Mouse (Mus musculus) heart, postnatal 0 days (tissue): ENCODE data around the gene Frmd6. TPM values are rescaled to one million over a fixed set of nuclear protein-coding genes. Genes with fewer than 3 reads are reported as not detected.

Experiments
- ATAC-seq: fragments of 200-750 bp; cut with Nextera tagmentation; 2 replicates; pipeline ENCODE4 v1.8.0; 2017; ENCODE audit warnings: low read depth, moderate number of reproducible peaks, moderate library complexity; ENCODE audit not compliant: insufficient read depth
- DNase-seq: peaks from one replicate; pipeline ENCODE4 v3.0.0-alpha.2; 2016; ENCODE audit warnings: low spot score
- H3K27ac ChIP-seq: fragments of 300-500 bp; sonication (generic); 2 replicates; pipeline ENCODE4 v1.5.1; 2014; ENCODE audit warnings: low read depth, mild to moderate bottlenecking
- H3K27me3 ChIP-seq: fragments of 300-500 bp; sonication (generic); 2 replicates; pipeline ENCODE4 v1.6.1; 2014; ENCODE audit warnings: low read length, mixed read lengths; ENCODE audit not compliant: control insufficient read depth, insufficient read depth
- H3K36me3 ChIP-seq: fragments of 300-500 bp; sonication (generic); replicated peaks from 2 replicates; pipeline ENCODE4 v1.6.1; 2014; ENCODE audit warnings: low read length, mixed read lengths; ENCODE audit not compliant: control insufficient read depth, insufficient read depth
- H3K4me1 ChIP-seq: fragments of 300-500 bp; sonication (generic); 2 replicates; pipeline ENCODE4 v1.6.1; 2014; ENCODE audit warnings: antibody characterized with exemption; ENCODE audit not compliant: control insufficient read depth, insufficient read depth
- H3K4me2 ChIP-seq: fragments of 300-500 bp; sonication (generic); 2 replicates; pipeline ENCODE4 v1.6.1; 2014; ENCODE audit warnings: low read depth, mild to moderate bottlenecking, low read length, moderate library complexity
- H3K4me3 ChIP-seq: fragments of 300-500 bp; sonication (generic); 2 replicates; pipeline ENCODE4 v1.5.1; 2014; ENCODE audit warnings: low read depth, low read length
- H3K9ac ChIP-seq: fragments of 300-500 bp; sonication (generic); replicated peaks from 2 replicates; pipeline ENCODE4 v1.6.1; 2014; ENCODE audit warnings: low read depth, low read length, mixed read lengths
- H3K9me3 ChIP-seq: fragments of 300-500 bp; sonication (generic); replicated peaks from 2 replicates; pipeline ENCODE4 v1.6.1; 2016; ENCODE audit warnings: low read length; ENCODE audit not compliant: control insufficient read depth
- CTCF ChIP-seq: IDR thresholded peaks from 2 replicates; pipeline ENCODE4 v1.5.1; 2016; ENCODE audit warnings: antibody characterized with exemption, control low read depth, low read depth
- EP300 ChIP-seq: IDR thresholded peaks from 2 replicates; pipeline ENCODE4 v1.6.1; 2016; ENCODE audit warnings: antibody characterized with exemption, low read depth
- WGBS: fragments of 180-500 bp; shearing (Covaris S2); extraction: QIAGEN DNeasy Blood & Tissue Kit; methylation state at CpG from one replicate; pipeline ENCODE4 v1.1.7; 2014; 5-methylcytosine and 5-hydroxymethylcytosine counted together
- polyA plus RNA-seq: library from polyadenylated mRNA; unstranded; fragments of >200 nt; fragmentation: Nextera tagmentation; extraction: Ambion mirVana; gene quantifications from 2 replicates; pipeline ENCODE4 v1.2.1, GENCODE M21; 2015
- total RNA-seq: library from RNA; depleted of rRNA; stranded (reverse); fragments of >200 nt; gene quantifications from 2 replicates; pipeline ENCODE4 v1.2.3, GENCODE M21; 2014; ENCODE audit warnings: low replicate concordance

Frmd6 gene
- total and polyA plus RNA-seq, 2 experiments from 2014 or later, result 17.4 to 29.2 TPM

DNA sequence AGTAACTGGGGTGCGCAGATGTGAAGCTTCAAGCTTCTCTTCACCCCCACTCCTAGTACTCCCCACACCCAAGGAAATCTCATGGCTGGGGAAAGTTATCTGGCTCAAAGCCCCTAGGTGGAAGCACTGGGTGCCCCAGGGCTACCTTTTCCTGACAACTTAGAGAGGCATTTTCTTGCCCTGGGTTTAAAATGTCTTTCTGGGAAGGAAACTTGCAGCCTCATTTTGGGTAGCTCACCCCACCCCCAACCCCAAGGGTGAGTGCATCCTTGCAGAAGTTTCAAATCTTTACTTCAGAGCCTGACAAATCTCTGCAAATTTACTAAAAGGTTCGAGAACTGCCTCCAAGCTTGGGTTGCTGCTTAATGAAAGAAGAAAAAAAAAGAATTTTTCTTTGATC is 47.0 kb upstream of the Frmd6 start:
- no peaks in the 10 kb centered on the region for H3K9me3 ChIP-seq
- no peak overlapping the region for H3K4me3 ChIP-seq
- H3K27ac ChIP-seq, result no peak overlapping the region
- TF ChIP-seq EP300 (no peak), CTCF (no peak)
- H3K4me2 ChIP-seq, result no peak overlapping the region
- ATAC-seq (no peak), DNase-seq (no peak)
- H3K36me3 ChIP-seq, result no peaks in the 10 kb centered on the region
- 77% methylated on average over 2 of the region's 2 CpGs for WGBS
- H3K9ac ChIP-seq, result no peak overlapping the region
- H3K4me1 ChIP-seq, result peaks cover 10% of the 10 kb centered on the region; the same call in 1 of the 2 replicates
- no peaks in the 10 kb centered on the region for H3K27me3 ChIP-seq

DNA sequence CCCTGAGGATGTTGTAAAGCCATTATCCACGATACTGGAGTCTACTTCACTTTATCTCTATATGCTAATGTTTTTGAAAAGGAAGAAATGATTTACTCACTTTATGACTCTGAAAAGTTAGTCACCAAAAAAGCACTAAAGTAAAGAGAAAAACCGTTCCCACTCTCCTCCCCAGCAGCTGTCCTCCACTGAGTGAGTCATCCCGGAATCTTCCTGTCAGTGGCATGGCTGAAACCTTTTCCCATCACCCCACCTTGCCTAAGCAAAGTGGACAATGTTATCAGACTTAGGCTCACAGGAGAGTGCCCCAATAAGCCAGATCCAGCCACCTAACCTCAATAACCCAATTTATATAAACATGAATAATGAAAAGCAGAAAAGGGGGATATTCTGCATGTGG is 46.6 kb upstream of the Frmd6 start:
- no peak for DNase-seq
- Histone ChIP-seq H3K4me2 (no peak overlapping the region), H3K9me3 (no peaks in the 10 kb centered on the region), H3K27ac (no peak overlapping the region), H3K9ac (no peak overlapping the region), H3K36me3 (no peaks in the 10 kb centered on the region), H3K27me3 (no peaks in the 10 kb centered on the region), H3K4me3 (no peak overlapping the region), H3K4me1 (peaks cover 15% of the 10 kb centered on the region)
- 50% methylated on average over 3 of the region's 3 CpGs for WGBS
- no peak for ATAC-seq
- TF ChIP-seq EP300 (no peak), CTCF (no peak)

- H3K9ac ChIP-seq, result no peak overlapping the region
- no peak overlapping the region for H3K4me3 ChIP-seq
- no peak overlapping the region for H3K4me2 ChIP-seq
- H3K36me3 ChIP-seq, result no peaks in the 10 kb centered on the region
- no peak for ATAC-seq
- TF ChIP-seq EP300, result no peak
- no peak for TF ChIP-seq CTCF
- H3K9me3 ChIP-seq, result no peaks in the 10 kb centered on the region
- H3K4me1 ChIP-seq, result peaks cover 8% of the 10 kb centered on the region
- H3K27ac ChIP-seq, result no peak overlapping the region
- DNase-seq, result no peak
- 56% methylated on average over 9 of the region's 9 CpGs for WGBS
- no peaks in the 10 kb centered on the region for H3K27me3 ChIP-seq
Observed at GRCm38 (mm10) chr12:70783049-70783448, 42.3 kb upstream of the Frmd6 start.

- no peak for ATAC-seq
- no peak overlapping the region for H3K9ac ChIP-seq
- WGBS, result 40% methylated on average over 22 of the region's 22 CpGs
Observed at GRCm38 (mm10) chr12:70783475-70784239, 41.7 kb upstream of the Frmd6 start.

DNA sequence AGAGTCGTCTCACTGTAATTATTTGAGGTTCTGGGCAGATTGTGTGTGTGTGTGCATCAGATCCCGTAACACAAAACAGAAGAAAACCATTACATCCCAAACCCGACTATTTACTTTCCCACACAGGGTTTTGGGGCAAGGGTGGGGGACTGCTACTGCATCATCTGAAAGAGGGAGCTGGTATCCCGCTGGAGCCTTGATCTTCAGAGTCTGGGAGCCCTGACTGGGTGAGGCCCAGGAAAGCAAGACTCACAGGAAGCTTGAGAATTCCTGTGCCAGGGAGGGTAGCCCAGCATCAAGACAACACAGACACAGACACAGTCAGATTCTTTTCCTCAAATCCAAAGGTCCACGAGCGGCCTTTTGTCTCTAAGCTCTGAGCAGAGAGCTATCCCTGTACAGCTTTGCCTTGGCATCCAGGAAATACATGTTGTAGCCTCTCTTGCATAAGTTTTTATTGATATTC is 41.0 kb upstream of the Frmd6 start:
- Histone ChIP-seq H3K27ac (no peak overlapping the region), H3K4me2 (no peak overlapping the region), H3K9me3 (no peaks in the 10 kb centered on the region), H3K27me3 (no peaks in the 10 kb centered on the region), H3K36me3 (no peaks in the 10 kb centered on the region), H3K4me3 (no peak overlapping the region), H3K4me1 (peaks cover 8% of the 10 kb centered on the region), H3K9ac (no peak overlapping the region)
- DNase-seq (no peak), ATAC-seq (no peak)
- 51% methylated on average over 6 of the region's 6 CpGs for WGBS
- TF ChIP-seq EP300 (no peak), CTCF (no peak)

More at GRCm38 (mm10) chr12:70783475-70784239, 41.7 kb upstream of the Frmd6 start:
- DNase-seq, result no peak
- Histone ChIP-seq H3K4me1 (peaks cover 8% of the 10 kb centered on the region), H3K27me3 (no peaks in the 10 kb centered on the region), H3K27ac (no peak overlapping the region), H3K4me3 (no peak overlapping the region), H3K36me3 (no peaks in the 10 kb centered on the region), H3K9me3 (no peaks in the 10 kb centered on the region), H3K4me2 (no peak overlapping the region)
- TF ChIP-seq EP300 (no peak), CTCF (no peak)

DNA sequence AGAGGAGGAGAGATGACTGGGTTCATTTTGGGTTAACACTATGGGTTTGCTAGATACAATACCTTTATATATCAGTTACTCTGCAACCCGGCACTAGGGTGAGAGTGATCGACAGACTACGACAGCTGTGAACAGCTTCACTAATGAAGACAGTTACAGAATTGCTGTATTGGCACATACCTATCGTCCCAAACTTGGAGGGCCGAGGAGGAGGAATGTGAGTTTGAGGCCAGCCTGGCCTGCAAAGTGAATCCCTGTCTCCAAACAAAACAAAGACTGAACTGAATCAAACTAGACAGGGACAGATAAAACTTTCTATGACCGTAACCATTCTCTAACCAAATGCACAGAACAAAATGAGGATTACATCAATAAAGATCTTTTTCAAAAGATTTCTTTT is 36.0 kb upstream of the Frmd6 start:
- H3K4me1 ChIP-seq, result no peaks in the 10 kb centered on the region
- no peak overlapping the region for H3K9ac ChIP-seq
- H3K36me3 ChIP-seq, result no peaks in the 10 kb centered on the region
- no peaks in the 10 kb centered on the region for H3K27me3 ChIP-seq
- TF ChIP-seq EP300 (no peak), CTCF (no peak)
- DNase-seq, result no peak
- 71% methylated on average over 6 of the region's 6 CpGs for WGBS
- H3K4me2 ChIP-seq, result no peak overlapping the region
- H3K9me3 ChIP-seq, result no peaks in the 10 kb centered on the region
- no peak overlapping the region for H3K4me3 ChIP-seq
- no peak overlapping the region for H3K27ac ChIP-seq
- ATAC-seq, result no peak
